Mouse (Mus musculus) neural tube, embryonic 15.5 days (tissue): ENCODE measurements at regions not wholly inside any gene's neighbourhood (a gene's known extent, or its start where the extent isn't known, plus 50 kb on each side); places are given as distances from the start of the nearest gene placed in this dataset. TPM values are rescaled to one million over a fixed set of nuclear protein-coding genes. Genes with fewer than 3 reads are reported as not detected.
A peak's percentile ranks its signal among the peaks of the same experiment; 100 is the strongest.

Experiments
- ATAC-seq: fragments of 200-750 bp; cut with Nextera tagmentation; 2 replicates; pipeline ENCODE4 v1.8.0; 2017; ENCODE audit warnings: mild to moderate bottlenecking, moderate TSS enrichment, moderate library complexity; ENCODE audit not compliant: low FRiP score
- H3K27ac ChIP-seq: fragments of 300-500 bp; sonication (generic); replicated peaks from 2 replicates; pipeline ENCODE4 v1.5.1; 2015; ENCODE audit warnings: mild to moderate bottlenecking, inconsistent platforms
- H3K27me3 ChIP-seq: fragments of 300-500 bp; sonication (generic); replicated peaks from 2 replicates; pipeline ENCODE4 v1.6.1; 2015; ENCODE audit warnings: inconsistent platforms
- H3K36me3 ChIP-seq: fragments of 300-500 bp; sonication (generic); 2 replicates; pipeline ENCODE4 v1.6.1; 2015; ENCODE audit warnings: inconsistent platforms
- H3K4me1 ChIP-seq: fragments of 300-500 bp; sonication (generic); 2 replicates; pipeline ENCODE4 v1.6.1; 2015; ENCODE audit warnings: inconsistent platforms
- H3K4me2 ChIP-seq: fragments of 300-500 bp; sonication (generic); 2 replicates; pipeline ENCODE4 v1.6.1; 2015; ENCODE audit warnings: inconsistent platforms, mild to moderate bottlenecking, moderate library complexity
- H3K4me3 ChIP-seq: fragments of 300-500 bp; sonication (generic); replicated peaks from 2 replicates; pipeline ENCODE4 v1.5.1; 2015; ENCODE audit warnings: mild to moderate bottlenecking, inconsistent platforms
- H3K9ac ChIP-seq: fragments of 300-500 bp; sonication (generic); replicated peaks from 2 replicates; pipeline ENCODE4 v1.6.1; 2015; ENCODE audit warnings: mild to moderate bottlenecking, inconsistent platforms
- H3K9me3 ChIP-seq: fragments of 300-500 bp; sonication (generic); replicated peaks from 2 replicates; pipeline ENCODE4 v1.6.1; 2016; ENCODE audit warnings: inconsistent platforms
- WGBS: fragments of 180-500 bp; shearing (Covaris S2); methylation state at CpG from one replicate; pipeline ENCODE4 v1.1.7; 2015; ENCODE audit warnings: mixed read lengths; 5-methylcytosine and 5-hydroxymethylcytosine counted together
- microRNA-seq: library from miRNA; unstranded; fragments of <30 nt; microRNA quantifications from one replicate; pipeline ENCODE4, GENCODE M21; 2017

GRCm38 (mm10) chr5:7788406-7788805 lies 171.9 kb upstream of the Steap4 start:
- Histone ChIP-seq H3K27ac (no peak overlapping the region), H3K4me1 (no peaks in the 10 kb centered on the region), H3K9me3 (no peaks in the 10 kb centered on the region), H3K4me3 (no peak overlapping the region), H3K4me2 (no peak overlapping the region), H3K9ac (no peak overlapping the region), H3K36me3 (no peaks in the 10 kb centered on the region), H3K27me3 (no peaks in the 10 kb centered on the region)
- no peak for ATAC-seq
- 51% methylated on average over 5 of the region's 5 CpGs for WGBS

DNA sequence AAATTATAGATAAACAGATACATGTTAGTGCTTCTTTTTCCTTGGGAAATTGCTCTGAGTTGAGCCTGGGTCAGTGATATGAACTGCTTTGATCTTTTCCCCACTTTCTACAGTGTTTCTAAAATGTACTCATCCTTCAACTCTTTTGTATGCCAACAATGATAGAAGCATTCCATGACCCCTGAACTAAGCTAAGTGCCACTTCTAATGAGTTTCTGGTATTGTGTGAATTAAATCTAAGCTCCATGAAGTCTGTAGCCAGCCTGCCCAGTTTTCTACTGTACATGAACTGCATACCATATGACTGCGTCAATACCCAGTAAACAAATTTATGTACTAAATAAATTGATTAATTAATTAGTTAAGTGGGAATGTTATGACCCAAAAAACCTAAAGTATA lies 171.1 kb upstream of the Steap4 start:
- H3K9ac ChIP-seq: no peak overlapping the region
- WGBS: 95% methylated on average over 1 of the region's 1 CpGs
- H3K27ac ChIP-seq: no peak overlapping the region
- no peak overlapping the region for H3K4me3 ChIP-seq
- no peaks in the 10 kb centered on the region for H3K27me3 ChIP-seq
- no peaks in the 10 kb centered on the region for H3K4me1 ChIP-seq
- H3K36me3 ChIP-seq: no peaks in the 10 kb centered on the region
- H3K4me2 ChIP-seq: no peak overlapping the region
- no peak for ATAC-seq
- H3K9me3 ChIP-seq: no peaks in the 10 kb centered on the region

GRCm38 (mm10) chr5:7820592-7820991 lies 139.7 kb upstream of the Steap4 start:
- H3K36me3 ChIP-seq: no peaks in the 10 kb centered on the region
- no peak overlapping the region for H3K4me2 ChIP-seq
- ATAC-seq: no peak
- no peaks in the 10 kb centered on the region for H3K9me3 ChIP-seq
- H3K27ac ChIP-seq: no peak overlapping the region
- no peaks in the 10 kb centered on the region for H3K4me1 ChIP-seq
- WGBS: 39% methylated on average over 5 of the region's 5 CpGs
- H3K27me3 ChIP-seq: no peaks in the 10 kb centered on the region
- H3K9ac ChIP-seq: no peak overlapping the region
- no peak overlapping the region for H3K4me3 ChIP-seq

DNA sequence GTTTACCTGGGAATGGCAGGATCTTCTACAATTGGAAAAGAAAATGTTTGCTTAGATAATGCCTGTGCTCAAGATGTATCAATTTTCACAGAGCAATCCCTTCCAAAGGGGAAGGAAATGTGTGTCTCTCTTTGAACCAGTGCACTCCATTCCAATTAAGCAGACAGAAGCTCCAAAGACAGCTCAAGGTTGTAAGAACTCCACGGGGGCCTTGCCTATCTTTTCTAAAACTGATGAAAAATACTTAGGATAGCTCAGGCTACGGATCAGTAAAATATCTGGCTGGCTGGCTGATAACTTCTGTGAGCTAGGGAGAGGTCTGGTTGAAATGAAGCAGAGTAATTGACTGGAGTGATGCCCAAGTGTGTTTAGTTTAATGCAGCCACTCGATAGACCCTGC lies 138.6 kb upstream of the Steap4 start:
- Histone ChIP-seq H3K4me2 (no peak overlapping the region), H3K36me3 (no peaks in the 10 kb centered on the region), H3K4me3 (no peak overlapping the region), H3K27me3 (no peaks in the 10 kb centered on the region), H3K9ac (no peak overlapping the region), H3K27ac (no peak overlapping the region), H3K9me3 (no peaks in the 10 kb centered on the region), H3K4me1 (no peaks in the 10 kb centered on the region)
- WGBS: 71% methylated on average over 3 of the region's 3 CpGs
- no peak for ATAC-seq

DNA sequence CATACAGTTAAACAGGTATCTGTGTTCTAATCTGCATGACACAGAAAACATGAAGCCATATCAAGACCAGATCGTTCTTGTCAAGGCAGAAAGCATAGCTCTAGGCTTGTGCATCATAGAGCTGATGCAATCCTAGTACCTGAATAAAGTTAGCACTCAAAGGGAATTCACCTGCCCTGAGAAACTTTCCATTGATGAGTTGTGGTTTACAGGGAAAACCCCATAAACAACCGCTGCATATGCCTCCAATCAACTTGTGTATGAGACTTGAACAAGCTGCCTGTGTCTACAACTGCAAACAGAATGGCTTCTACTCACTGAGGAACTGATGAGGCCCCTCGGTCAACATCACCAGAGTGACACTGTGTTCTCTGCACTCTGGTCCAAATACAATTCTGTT lies 130.6 kb upstream of the Steap4 start:
- Histone ChIP-seq H3K4me1 (no peaks in the 10 kb centered on the region), H3K27ac (no peak overlapping the region), H3K9ac (no peak overlapping the region), H3K36me3 (no peaks in the 10 kb centered on the region), H3K4me3 (no peak overlapping the region), H3K9me3 (no peaks in the 10 kb centered on the region), H3K4me2 (no peak overlapping the region), H3K27me3 (no peaks in the 10 kb centered on the region)
- 89% methylated on average over 3 of the region's 3 CpGs for WGBS
- ATAC-seq: no peak

GRCm38 (mm10) chr5:7833812-7834211 lies 126.4 kb upstream of the Steap4 start:
- no peak overlapping the region for H3K27ac ChIP-seq
- 89% methylated on average over 1 of the region's 1 CpGs for WGBS
- H3K4me1 ChIP-seq: no peaks in the 10 kb centered on the region
- no peak for ATAC-seq
- H3K4me2 ChIP-seq: no peak overlapping the region
- H3K4me3 ChIP-seq: no peak overlapping the region
- H3K36me3 ChIP-seq: no peaks in the 10 kb centered on the region
- H3K9me3 ChIP-seq: no peaks in the 10 kb centered on the region
- H3K9ac ChIP-seq: no peak overlapping the region
- H3K27me3 ChIP-seq: no peaks in the 10 kb centered on the region

DNA sequence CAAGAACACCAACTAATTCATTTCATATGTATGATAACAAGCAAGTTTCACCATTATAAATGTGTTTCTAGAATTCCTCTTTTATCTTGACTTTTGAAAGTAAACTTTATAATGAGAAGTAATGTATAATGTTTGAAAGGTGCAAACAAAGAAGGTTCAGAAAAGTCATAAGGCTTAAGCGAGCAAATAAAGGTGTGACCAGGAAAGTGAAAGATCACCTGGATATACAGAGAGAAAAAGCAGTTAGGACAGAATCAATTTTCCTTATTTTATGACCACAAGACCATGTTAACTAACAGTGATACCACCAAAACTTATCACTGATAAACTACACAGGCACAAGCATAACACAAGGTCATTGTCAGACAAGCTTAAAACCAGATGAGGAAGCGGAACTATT lies 97.2 kb upstream of the Steap4 start:
- Histone ChIP-seq H3K9ac (no peak overlapping the region), H3K36me3 (no peaks in the 10 kb centered on the region), H3K4me1 (0 out of 2 replicates have a peak, but pooled peaks cover 5% of the 10 kb centered on the region), H3K4me3 (no peak overlapping the region), H3K9me3 (no peaks in the 10 kb centered on the region), H3K27me3 (no peaks in the 10 kb centered on the region), H3K27ac (no peak overlapping the region), H3K4me2 (no peak overlapping the region)
- 96% methylated on average over 2 of the region's 2 CpGs for WGBS
- ATAC-seq: no peak

DNA sequence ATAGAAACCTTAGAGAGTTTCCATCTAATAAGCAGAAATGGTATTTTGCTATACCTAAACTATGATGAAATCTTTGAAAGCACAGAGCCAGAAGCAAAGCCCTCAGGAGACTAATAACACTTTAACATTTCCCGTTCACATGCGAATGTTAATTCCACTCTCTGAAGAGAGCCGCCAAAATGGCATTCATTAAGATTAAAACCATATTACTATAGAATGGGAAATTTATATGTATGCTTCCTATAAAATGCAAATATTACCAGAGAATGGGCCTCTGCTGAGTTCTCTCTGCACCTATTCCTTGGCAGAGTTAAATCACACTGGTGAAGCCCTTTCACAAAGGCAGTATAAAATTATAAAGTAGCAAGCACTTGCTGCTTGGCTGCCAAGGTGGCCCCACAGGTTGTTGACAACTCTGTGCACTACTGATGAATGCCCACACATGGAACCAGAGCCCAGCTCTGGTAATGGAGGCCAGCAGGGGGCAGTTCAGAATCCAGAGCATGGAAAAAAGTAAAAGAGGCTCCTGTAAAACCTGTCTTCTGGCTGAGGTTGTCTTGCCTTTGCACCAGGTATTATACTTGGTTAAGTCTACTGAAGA lies 94.1 kb upstream of the Steap4 start:
- ATAC-seq: no peak
- H3K4me2 ChIP-seq: no peak overlapping the region
- WGBS: 41% methylated on average over 3 of the region's 3 CpGs
- H3K27ac ChIP-seq: no peak overlapping the region
- H3K9ac ChIP-seq: no peak overlapping the region
- H3K4me3 ChIP-seq: no peak overlapping the region
- H3K9me3 ChIP-seq: no peaks in the 10 kb centered on the region
- no peaks in the 10 kb centered on the region for H3K36me3 ChIP-seq
- H3K27me3 ChIP-seq: no peaks in the 10 kb centered on the region
- H3K4me1 ChIP-seq: 0 out of 2 replicates have a peak, but pooled peaks cover 5% of the 10 kb centered on the region

DNA sequence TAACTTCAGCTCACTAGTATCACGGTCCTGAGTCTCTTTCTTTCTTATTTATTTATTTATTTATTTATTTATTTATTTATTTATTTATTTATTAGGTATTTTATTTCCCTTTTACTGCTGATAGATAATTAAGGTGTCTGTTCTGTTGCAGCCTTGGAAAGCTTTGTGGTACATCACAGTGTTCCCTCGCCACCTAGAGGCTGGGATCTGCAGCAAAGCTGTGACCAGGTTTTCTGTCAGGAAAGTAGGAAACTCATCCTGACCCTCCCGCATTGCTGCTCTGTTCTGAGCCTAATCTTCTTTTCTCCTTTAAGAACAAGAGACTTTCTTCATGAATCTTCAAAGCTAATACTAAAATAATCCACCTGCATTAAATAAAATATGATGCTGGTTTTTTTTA lies 60.7 kb upstream of the Steap4 start:
- Histone ChIP-seq H3K27ac (no peak overlapping the region), H3K4me3 (no peak overlapping the region), H3K4me1 (no peaks in the 10 kb centered on the region), H3K9ac (no peak overlapping the region), H3K27me3 (no peaks in the 10 kb centered on the region), H3K9me3 (no peaks in the 10 kb centered on the region), H3K4me2 (no peak overlapping the region), H3K36me3 (no peaks in the 10 kb centered on the region)
- peak; percentile 73; the same call in 1 of the 2 replicates for ATAC-seq
- 73% methylated on average over 3 of the region's 3 CpGs for WGBS

Small RNA genes in the stretch of these regions (microRNA-seq; reads per million reads assigned to microRNA genes)
- not detected for gene Gm22196
